Comparison of ENCODE assay signal across 24 mouse cellular contexts in genomic region chr4:117491840-117492239, GRCm38 (mm10). TPM values are rescaled to one million over a fixed set of nuclear protein-coding genes. Genes with fewer than 3 reads are reported as not detected.
DNase-seq lines count a peak whose midpoint lies in the region; ATAC-seq lines count a peak whose summit lies in the region.
"Had no signal": no experiment of that assay in that cellular context is flagged by ENCODE, and none has a peak within 500 bp of the region (broad histone marks: within the 10 kb centered on the region; RNA-seq: fewer than 3 reads in every experiment).

No protein-coding gene starts in this region.

- peaks cover 63% of the 10 kb centered on the region for H3K27me3 ChIP-seq in limb, embryonic 12.5 days
- H3K27me3 ChIP-seq in limb, embryonic 10.5 days (ENCODE audit: low read depth, poor library complexity, severe bottlenecking) = peaks cover 93% of the 10 kb centered on the region
- peaks cover 74% of the 10 kb centered on the region for H3K27me3 ChIP-seq in limb, embryonic 13.5 days
- peaks cover 64% of the 10 kb centered on the region for H3K27me3 ChIP-seq in midbrain, embryonic 15.5 days (replicated peaks)

- 0 out of 2 replicates have a peak overlapping the region, but pooled peaks have one; percentile 2 for H3K4me2 ChIP-seq in limb, embryonic 12.5 days
- H3K4me2 ChIP-seq in limb, embryonic 13.5 days (replicated peaks) = peak overlapping the region; percentile 87
- H3K4me2 ChIP-seq in midbrain, embryonic 15.5 days = peak overlapping the region; percentile 61
- H3K4me2 ChIP-seq: kidney, embryonic 15.5 days had no signal

- DNase-seq in limb, embryonic 10.5 days (ENCODE audit: low spot score) = no peak
- no peak for DNase-seq in gastrocnemius, postnatal 36 days
- no peak for DNase-seq in gastrocnemius, postnatal 10 days
- no peak for DNase-seq in urinary bladder, postnatal 25 days (ENCODE audit: low spot score)
- DNase-seq: adrenal gland, adult 2 months; cerebellum, adult 11-12 months; cerebellum, postnatal 10 days; gastrocnemius, postnatal 14 days; kidney, postnatal 4 days; liver; right cerebral cortex, postnatal 4 days; thymus, postnatal 14 days had no signal

- intact Hi-C loops in gastrocnemius, postnatal 36 days (cut with DNase I) = no loop called here

- 63% methylated on average over 6 of the region's 6 CpGs for WGBS in limb, embryonic 12.5 days
- 64% methylated on average over 6 of the region's 6 CpGs for WGBS in limb, embryonic 10.5 days
- WGBS in limb, embryonic 13.5 days = 64% methylated on average over 6 of the region's 6 CpGs
- 74% methylated on average over 6 of the region's 6 CpGs for WGBS in midbrain, embryonic 15.5 days

- peaks cover 10% of the 10 kb centered on the region; the same call in 1 of the 2 replicates for H3K36me3 ChIP-seq in limb, embryonic 12.5 days
- H3K36me3 ChIP-seq in limb, embryonic 10.5 days = peaks cover 14% of the 10 kb centered on the region
- H3K36me3 ChIP-seq in limb, embryonic 13.5 days = peaks cover 8% of the 10 kb centered on the region; the same call in 1 of the 2 replicates
- H3K36me3 ChIP-seq in midbrain, embryonic 15.5 days (replicated peaks) = no peaks in the 10 kb centered on the region
- H3K36me3 ChIP-seq: forebrain, embryonic 10.5 days; heart, embryonic 15.5 days; kidney, embryonic 15.5 days; liver, embryonic 15.5 days had no signal

- H3K9ac ChIP-seq in limb, embryonic 12.5 days (replicated peaks) = no peak overlapping the region
- no peak overlapping the region for H3K9ac ChIP-seq in limb, embryonic 13.5 days
- H3K9ac ChIP-seq in midbrain, embryonic 15.5 days = no peak overlapping the region
- H3K9ac ChIP-seq: heart, embryonic 15.5 days; kidney, embryonic 15.5 days; liver, embryonic 15.5 days had no signal

- no peak overlapping the region for H3K4me3 ChIP-seq in limb, embryonic 12.5 days (replicated peaks)
- H3K4me3 ChIP-seq in limb, embryonic 10.5 days = no peak overlapping the region
- no peak overlapping the region for H3K4me3 ChIP-seq in limb, embryonic 13.5 days
- H3K4me3 ChIP-seq in midbrain, embryonic 15.5 days = 0 out of 2 replicates have a peak overlapping the region, but pooled peaks have one; percentile 44
- H3K4me3 ChIP-seq: forebrain, embryonic 10.5 days; heart, embryonic 15.5 days; kidney, embryonic 15.5 days; liver, embryonic 15.5 days; myocyte had no signal

- no peak for ATAC-seq in limb, embryonic 12.5 days (ENCODE audit: insufficient number of reproducible peaks, insufficient read depth, low FRiP score, low TSS enrichment, low read depth)
- ATAC-seq in limb, embryonic 13.5 days (ENCODE audit: low FRiP score, low read depth) = no peak
- no peak for ATAC-seq in midbrain, embryonic 15.5 days (replicated peaks)
- ATAC-seq: forebrain, embryonic 16.5 days; intestine, embryonic 16.5 days; lung, postnatal 0 days had no signal

- H3K4me1 ChIP-seq in limb, embryonic 12.5 days (replicated peaks) = peaks cover 43% of the 10 kb centered on the region
- H3K4me1 ChIP-seq in limb, embryonic 10.5 days = peaks cover 65% of the 10 kb centered on the region
- peaks cover 56% of the 10 kb centered on the region for H3K4me1 ChIP-seq in limb, embryonic 13.5 days
- H3K4me1 ChIP-seq in midbrain, embryonic 15.5 days = peaks cover 31% of the 10 kb centered on the region

- H3K9me3 ChIP-seq in limb, embryonic 12.5 days = no peaks in the 10 kb centered on the region
- H3K9me3 ChIP-seq in limb, embryonic 10.5 days (replicated peaks) = no peaks in the 10 kb centered on the region
- H3K9me3 ChIP-seq in limb, embryonic 13.5 days = no peaks in the 10 kb centered on the region
- H3K9me3 ChIP-seq in midbrain, embryonic 15.5 days = no peaks in the 10 kb centered on the region
- H3K9me3 ChIP-seq: forebrain, embryonic 10.5 days; heart, embryonic 15.5 days; kidney, embryonic 15.5 days; liver, embryonic 15.5 days had no signal

- H3K27ac ChIP-seq in limb, embryonic 12.5 days = no peak overlapping the region
- H3K27ac ChIP-seq in limb, embryonic 10.5 days = no peak overlapping the region
- H3K27ac ChIP-seq in limb, embryonic 13.5 days = no peak overlapping the region
- 0 out of 2 replicates have a peak overlapping the region, but pooled peaks have one; percentile 7 for H3K27ac ChIP-seq in midbrain, embryonic 15.5 days
- H3K27ac ChIP-seq: forebrain, embryonic 10.5 days; heart, embryonic 15.5 days; kidney, embryonic 15.5 days; liver, embryonic 15.5 days; macrophage had no signal

RNA-seq across cellular contexts. Expression of gene Rnf220, which starts 5.0 kb away (rescaled TPM):
- 112 and 119 TPM in 2 replicates for polyA plus RNA-seq in limb, embryonic 12.5 days (2016; fragmentation: Nextera tagmentation; extraction: Ambion mirVana)
- 100 and 106 TPM in 2 replicates for polyA plus RNA-seq in limb, embryonic 10.5 days (2016; fragmentation: Nextera tagmentation; extraction: Ambion mirVana)
- 91.2 and 96.1 TPM in 2 replicates for polyA plus RNA-seq in limb, embryonic 13.5 days (2015; fragmentation: Nextera tagmentation; extraction: Ambion mirVana)
- polyA plus RNA-seq in midbrain, embryonic 15.5 days (2015; fragmentation: Nextera tagmentation; extraction: Ambion mirVana) = 136 and 140 TPM in 2 replicates
- total RNA-seq in gastrocnemius, postnatal 36 days (2021) = 10 to 100 TPM; 43.5 to 46.1 TPM
- 10 to 100 TPM; 48.0 to 54.5 TPM for total RNA-seq in gastrocnemius, postnatal 10 days (2021)

RNA-seq across cellular contexts. Expression of gene Eri3, which starts 58.3 kb away (rescaled TPM):
- 161 and 166 TPM in 2 replicates for polyA plus RNA-seq in limb, embryonic 12.5 days (2016; fragmentation: Nextera tagmentation; extraction: Ambion mirVana)
- 114 and 147 TPM in 2 replicates for polyA plus RNA-seq in limb, embryonic 10.5 days (2016; fragmentation: Nextera tagmentation; extraction: Ambion mirVana)
- 178 and 181 TPM in 2 replicates for polyA plus RNA-seq in limb, embryonic 13.5 days (2015; fragmentation: Nextera tagmentation; extraction: Ambion mirVana)
- polyA plus RNA-seq in midbrain, embryonic 15.5 days (2015; fragmentation: Nextera tagmentation; extraction: Ambion mirVana) = 279 and 283 TPM in 2 replicates
- 10 to 100 TPM; 78.4 to 92.3 TPM for total RNA-seq in gastrocnemius, postnatal 36 days (2021)
- total RNA-seq in gastrocnemius, postnatal 10 days (2021) = 10 to 100 TPM; 73.6 to 80.3 TPM

Comparison
In these comparisons a context has a peak if more than half of its experiments do, and no peak if none do; other contexts are left out.
1. H3K4me2 ChIP-seq: peak in every context shown above with its lines; median percentile 87 in limb, embryonic 13.5 days; 61 in midbrain, embryonic 15.5 days; 2 in limb, embryonic 12.5 days.